In the genomic region with DNA sequence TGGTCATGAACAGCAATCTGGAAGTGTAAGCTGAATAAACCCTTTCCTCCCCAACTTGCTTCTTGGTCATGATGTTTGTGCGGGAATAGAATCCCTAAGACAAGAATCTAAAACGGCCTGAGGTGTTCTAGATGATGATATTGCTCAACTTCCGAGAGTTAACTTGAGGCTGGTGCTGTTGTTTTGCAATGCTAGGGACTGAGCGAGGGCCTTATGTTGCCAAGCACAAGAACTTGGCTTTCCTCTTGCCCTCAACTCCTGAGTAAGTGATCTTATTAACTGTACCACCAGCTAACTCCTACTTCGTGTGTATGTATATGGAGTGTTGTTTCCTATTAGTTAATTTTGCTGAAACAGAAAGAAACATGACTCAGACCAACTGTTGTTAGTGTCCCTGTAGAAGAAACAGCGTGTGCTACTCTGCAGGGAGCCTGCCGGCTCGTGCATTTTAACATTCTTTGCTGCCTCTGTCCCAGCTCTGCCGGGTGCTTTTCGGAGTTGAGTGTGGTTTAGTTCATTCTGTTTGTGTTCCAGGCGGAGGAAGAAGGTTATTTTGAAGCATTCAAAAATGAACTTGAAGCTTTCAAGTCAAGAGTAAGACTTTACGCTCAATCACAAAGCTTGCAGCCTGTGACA, we compare ENCODE assay signal across 31 mouse cellular contexts. TPM values are rescaled to one million over a fixed set of nuclear protein-coding genes. Genes with fewer than 3 reads are reported as not detected.
DNase-seq lines count a peak whose midpoint lies in the region; ATAC-seq and TF ChIP-seq lines count a peak whose summit lies in the region.
"Had no signal": no experiment of that assay in that cellular context is flagged by ENCODE, and none has a peak within 500 bp of the region (broad histone marks: within the 10 kb centered on the region; RNA-seq: fewer than 3 reads in every experiment).

No protein-coding gene starts in this region.

- ATAC-seq in granulocyte monocyte progenitor cell, adult 5-6 weeks (replicated peaks; ENCODE audit: poor library complexity, severe bottlenecking) = peak; percentile 62; the same call in 1 of the 2 replicates
- ATAC-seq in neural tube, embryonic 15.5 days (ENCODE audit: low FRiP score) = no peak
- ATAC-seq: forebrain, postnatal 0 days; inflammation-experienced regulatory T-cells, adult 6 months had no signal

- H3K9me3 ChIP-seq in neural tube, embryonic 15.5 days (replicated peaks) = no peaks in the 10 kb centered on the region
- H3K9me3 ChIP-seq: embryonic facial prominence, embryonic 13.5 days; forebrain, embryonic 12.5 days; heart, embryonic 13.5 days; hindbrain, embryonic 15.5 days; limb, embryonic 10.5 days; limb, embryonic 15.5 days; liver, embryonic 13.5 days; neural tube, embryonic 13.5 days had no signal

- no peaks in the 10 kb centered on the region for H3K4me1 ChIP-seq in lung, adult 2 months (ENCODE audit: control insufficient read depth, insufficient read depth, low read length)
- H3K4me1 ChIP-seq in neural tube, embryonic 15.5 days = no peaks in the 10 kb centered on the region
- H3K4me1 ChIP-seq: embryonic facial prominence, embryonic 13.5 days; forebrain, embryonic 12.5 days; hindbrain, embryonic 15.5 days; limb, embryonic 15.5 days; liver, embryonic 13.5 days; neural tube, embryonic 13.5 days had no signal

- peak in 1 of 2 experiments; percentile 45 for DNase-seq in layer of hippocampus, adult 2 months (ENCODE audit: low spot score in 2 of 2)
- DNase-seq in layer of hippocampus, adult 8-10 months (ENCODE audit: low spot score in 2 of 2) = no peak
- DNase-seq in lung, postnatal 36 days = peak; percentile 30
- DNase-seq in lung, adult 2 months = no peak
- DNase-seq in ZHBTc4 (ENCODE audit: low read depth, low spot score) = peak; percentile 38
- DNase-seq in thymus, postnatal 4 days = no peak
- DNase-seq: adrenal gland, postnatal 14 days; B cell, adult 2 months; cerebellum, adult 18-20 months; cerebellum, postnatal 10 days; forebrain, postnatal 0 days; gastrocnemius, postnatal 14 days; heart, postnatal 10 days; kidney, adult 11 months; kidney, postnatal 25 days; liver, embryonic 13.5 days; retina, postnatal 1 day; right cerebral cortex, postnatal 14 days had no signal

- 77% methylated on average over 12 of the region's 12 CpGs for WGBS in lung, adult 2 months
- 87% methylated on average over 12 of the region's 12 CpGs for WGBS in neural tube, embryonic 15.5 days

- no peaks in the 10 kb centered on the region for H3K27me3 ChIP-seq in neural tube, embryonic 15.5 days (replicated peaks)
- H3K27me3 ChIP-seq: embryonic facial prominence, embryonic 13.5 days; forebrain, embryonic 12.5 days; heart, embryonic 13.5 days; hindbrain, embryonic 15.5 days; limb, embryonic 15.5 days; liver, embryonic 13.5 days; neural tube, embryonic 13.5 days had no signal

- H3K27ac ChIP-seq in layer of hippocampus, adult 2 months = peak overlapping the region; percentile 64
- H3K27ac ChIP-seq in neural tube, embryonic 15.5 days (replicated peaks) = no peak overlapping the region
- H3K27ac ChIP-seq: embryonic facial prominence, embryonic 13.5 days; forebrain, embryonic 12.5 days; heart, embryonic 13.5 days; hindbrain, embryonic 15.5 days; limb, embryonic 10.5 days; limb, embryonic 15.5 days; liver, embryonic 13.5 days; macrophage; neural tube, embryonic 13.5 days had no signal

- H3K9ac ChIP-seq in neural tube, embryonic 15.5 days (replicated peaks) = no peak overlapping the region
- H3K9ac ChIP-seq: embryonic facial prominence, embryonic 13.5 days; forebrain, embryonic 12.5 days; forebrain, postnatal 0 days; heart, embryonic 13.5 days; hindbrain, embryonic 15.5 days; limb, embryonic 15.5 days; liver, embryonic 13.5 days; neural tube, embryonic 13.5 days had no signal

- H3K4me2 ChIP-seq in neural tube, embryonic 15.5 days = no peak overlapping the region
- H3K4me2 ChIP-seq: embryonic facial prominence, embryonic 13.5 days; forebrain, embryonic 12.5 days; heart, embryonic 13.5 days; hindbrain, embryonic 15.5 days; limb, embryonic 15.5 days; liver, embryonic 13.5 days; neural tube, embryonic 13.5 days had no signal

- H3K36me3 ChIP-seq in neural tube, embryonic 15.5 days = peaks cover 48% of the 10 kb centered on the region

- TF ChIP-seq POLR2A in lung, adult 2 months (IDR thresholded peaks at IDR 0.05; ENCODE audit: borderline replicate concordance, extremely low read depth, low read depth, low read length) = no peak

- no peak overlapping the region for H3K4me3 ChIP-seq in layer of hippocampus, adult 2 months
- H3K4me3 ChIP-seq in lung, adult 2 months (replicated peaks; ENCODE audit: extremely low read depth, low read depth, low read length) = no peak overlapping the region
- H3K4me3 ChIP-seq in neural tube, embryonic 15.5 days (replicated peaks) = no peak overlapping the region
- H3K4me3 ChIP-seq: embryonic facial prominence, embryonic 13.5 days; forebrain, embryonic 12.5 days; heart, embryonic 13.5 days; hindbrain, embryonic 15.5 days; limb, embryonic 10.5 days; limb, embryonic 15.5 days; liver, embryonic 13.5 days; neural tube, embryonic 13.5 days had no signal

- TF ChIP-seq CTCF in layer of hippocampus, adult 2 months (conservative IDR thresholded peaks at IDR 0.05) = no peak
- no peak for TF ChIP-seq CTCF in lung, adult 2 months (IDR thresholded peaks at IDR 0.05; ENCODE audit: insufficient read depth, low read length)

RNA-seq across cellular contexts. Expression of a gene that starts 21.3 kb away (rescaled TPM):
- 100 to 1,000 TPM; 105 to 114 TPM for total RNA-seq in layer of hippocampus, adult 2 months (2021)
- 100 to 1,000 TPM; 110 to 130 (median 117) TPM for total RNA-seq in layer of hippocampus, adult 8-10 months (2022)
- polyA plus RNA-seq in lung, adult 2 months (2012; rRNA removed) = 9.2 and 14.8 TPM in 2 replicates
- total RNA-seq in granulocyte monocyte progenitor cell, adult 5-6 weeks (2014; fragmentation: Nextera tagmentation) = 41.0 and 49.6 TPM in 2 replicates
- total RNA-seq in granulocyte monocyte progenitor cell, adult 5-6 weeks (2017) = 31.4 and 37.7 TPM in 2 replicates
- polyA plus RNA-seq in neural tube, embryonic 15.5 days (2015; fragmentation: Nextera tagmentation; extraction: Ambion mirVana) = 44.0 and 46.7 TPM in 2 replicates

RNA-seq across cellular contexts. Expression of a gene that starts 36.3 kb away (rescaled TPM):
- total RNA-seq in layer of hippocampus, adult 2 months (2021) = 10 to 100 TPM; 51.5 to 53.0 TPM
- total RNA-seq in layer of hippocampus, adult 8-10 months (2022) = 10 to 100 TPM; 49.3 to 55.6 (median 52.0) TPM
- polyA plus RNA-seq in lung, adult 2 months (2012; rRNA removed) = 69.3 and 73.6 TPM in 2 replicates
- 41.2 and 51.0 TPM in 2 replicates for total RNA-seq in granulocyte monocyte progenitor cell, adult 5-6 weeks (2014; fragmentation: Nextera tagmentation)
- total RNA-seq in granulocyte monocyte progenitor cell, adult 5-6 weeks (2017) = 20.5 and 27.8 TPM in 2 replicates
- 66.1 and 69.8 TPM in 2 replicates for polyA plus RNA-seq in neural tube, embryonic 15.5 days (2015; fragmentation: Nextera tagmentation; extraction: Ambion mirVana)

RNA-seq across cellular contexts. Expression of a gene that starts 43.9 kb away (rescaled TPM):
- 1 to 10 TPM; 7.4 to 9.2 TPM for total RNA-seq in layer of hippocampus, adult 2 months (2021)
- total RNA-seq in layer of hippocampus, adult 8-10 months (2022) = 10 to 100 TPM in 1 of 4 experiments, 1 to 10 TPM in 3; 4.8 to 11.1 (median 6.9) TPM
- polyA plus RNA-seq in lung, adult 2 months (2012; rRNA removed) = 2.0 and 3.6 TPM in 2 replicates
- total RNA-seq in granulocyte monocyte progenitor cell, adult 5-6 weeks (2014; fragmentation: Nextera tagmentation) = not detected in 2 replicates
- 0.72 TPM in 1 of 2 replicates, not detected in the other for total RNA-seq in granulocyte monocyte progenitor cell, adult 5-6 weeks (2017)
- polyA plus RNA-seq in neural tube, embryonic 15.5 days (2015; fragmentation: Nextera tagmentation; extraction: Ambion mirVana) = 0.78 and 0.96 TPM in 2 replicates
- total RNA-seq: common myeloid progenitor, adult 5-6 weeks; hematopoietic stem cell, adult 5-6 weeks had no signal
- polyA plus RNA-seq: inflammation-experienced regulatory T-cells, adult 6 months; limb, embryonic 10.5 days had no signal

RNA-seq across cellular contexts. Expression of a gene that starts 47.7 kb away (rescaled TPM):
- 10 to 100 TPM; 51.2 to 52.4 TPM for total RNA-seq in layer of hippocampus, adult 2 months (2021)
- 10 to 100 TPM; 50.5 to 57.9 (median 52.1) TPM for total RNA-seq in layer of hippocampus, adult 8-10 months (2022)
- polyA plus RNA-seq in lung, adult 2 months (2012; rRNA removed) = 13.6 and 15.9 TPM in 2 replicates
- 8.8 and 9.9 TPM in 2 replicates for total RNA-seq in granulocyte monocyte progenitor cell, adult 5-6 weeks (2014; fragmentation: Nextera tagmentation)
- total RNA-seq in granulocyte monocyte progenitor cell, adult 5-6 weeks (2017) = 4.0 and 5.1 TPM in 2 replicates
- polyA plus RNA-seq in neural tube, embryonic 15.5 days (2015; fragmentation: Nextera tagmentation; extraction: Ambion mirVana) = 12.0 and 12.6 TPM in 2 replicates

Comparison
In these comparisons a context has a peak if more than half of its experiments do, and no peak if none do; other contexts are left out.
1. DNase-seq: peak in lung, postnatal 36 days (single experiment) and ZHBTc4 (single experiment); none in layer of hippocampus, adult 8-10 months (0 of 2), lung, adult 2 months (single experiment) and thymus, postnatal 4 days (single experiment).